Mouse (Mus musculus): ENCODE data around the gene Sorcs3. TPM values are rescaled to one million over a fixed set of nuclear protein-coding genes. Genes with fewer than 3 reads are reported as not detected.

The Sorcs3 gene
- total RNA-seq, 1 experiment from 2014 or later = not detected

DNA sequence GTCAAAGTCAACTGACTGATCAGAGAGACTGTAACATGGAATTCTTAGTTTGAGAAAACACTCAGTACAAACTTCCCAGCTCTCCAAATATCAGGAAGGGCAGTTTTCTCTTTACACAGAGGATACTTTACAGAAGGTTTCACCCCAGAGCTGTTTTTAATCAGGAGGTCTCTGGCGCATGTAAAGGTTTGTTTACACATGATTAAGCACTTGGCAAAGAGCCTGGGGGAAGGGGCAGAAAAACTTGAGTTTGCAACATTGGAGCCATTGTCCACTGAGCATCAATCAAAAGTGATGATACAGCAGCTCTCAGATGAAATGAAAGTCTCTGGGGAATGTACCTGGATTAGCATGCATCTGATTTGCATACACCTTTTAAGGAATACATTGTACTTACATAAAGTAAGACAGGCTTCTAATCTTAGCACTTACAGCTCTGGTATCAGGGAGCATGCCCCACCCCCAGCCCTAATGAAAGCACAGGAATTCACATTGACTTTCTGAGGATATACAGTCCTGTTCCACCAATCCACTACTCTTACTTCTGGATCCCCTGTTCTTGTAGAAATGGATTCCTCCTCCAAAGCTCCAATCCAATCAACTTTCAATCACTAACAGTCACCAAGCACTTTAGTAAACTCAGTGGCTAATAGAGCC, 500.6 kb downstream of the Sorcs3 start:
- no peak for DNase-seq

DNA sequence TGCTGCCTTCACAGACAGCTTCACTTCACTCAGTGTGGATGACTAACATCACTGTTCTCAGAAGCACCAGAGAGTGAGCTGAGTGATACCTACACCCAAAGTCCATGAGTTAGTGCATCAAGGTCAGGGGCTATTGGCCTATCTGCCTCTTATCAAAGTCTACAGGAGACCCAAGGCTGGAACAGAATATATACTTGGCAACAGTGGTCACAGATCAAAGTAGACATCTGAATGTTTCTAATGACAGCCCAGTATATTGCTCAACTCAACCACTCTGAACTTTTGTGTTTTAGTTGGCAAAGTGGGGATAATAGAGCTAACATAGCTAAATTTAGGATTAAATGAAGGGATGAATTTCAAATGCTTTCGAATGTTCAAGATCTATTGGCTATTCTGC, 501.1 kb downstream of the Sorcs3 start:
- no peak for DNase-seq

DNA sequence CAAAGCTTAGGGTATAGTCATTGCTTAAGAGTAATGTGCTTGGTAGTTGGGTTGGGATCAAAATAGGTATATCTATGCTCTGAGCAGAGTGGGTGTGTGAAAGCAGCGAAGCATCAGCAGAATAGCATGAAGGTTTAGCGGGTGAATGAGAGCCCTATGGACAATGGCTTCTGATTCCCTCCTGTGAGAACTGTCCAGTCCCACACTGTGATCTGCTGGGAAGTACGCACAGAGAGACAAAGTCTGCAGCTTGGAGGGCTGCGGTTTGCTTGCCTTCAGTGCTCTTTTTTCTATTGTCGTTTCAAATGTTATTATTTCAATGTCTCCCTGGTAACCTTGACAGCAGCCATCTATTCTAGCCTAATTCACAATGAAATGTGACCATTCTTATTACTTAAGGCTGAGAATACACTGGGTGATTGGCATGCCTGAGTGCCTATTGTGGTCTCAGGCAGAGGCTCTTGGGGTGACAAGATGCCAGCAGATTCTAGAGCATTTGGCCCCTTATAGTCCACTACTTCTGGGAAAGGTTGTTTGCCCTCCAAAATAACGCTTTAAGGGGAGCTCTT, 520.1 kb downstream of the Sorcs3 start:
- DNase-seq = no peak

DNA sequence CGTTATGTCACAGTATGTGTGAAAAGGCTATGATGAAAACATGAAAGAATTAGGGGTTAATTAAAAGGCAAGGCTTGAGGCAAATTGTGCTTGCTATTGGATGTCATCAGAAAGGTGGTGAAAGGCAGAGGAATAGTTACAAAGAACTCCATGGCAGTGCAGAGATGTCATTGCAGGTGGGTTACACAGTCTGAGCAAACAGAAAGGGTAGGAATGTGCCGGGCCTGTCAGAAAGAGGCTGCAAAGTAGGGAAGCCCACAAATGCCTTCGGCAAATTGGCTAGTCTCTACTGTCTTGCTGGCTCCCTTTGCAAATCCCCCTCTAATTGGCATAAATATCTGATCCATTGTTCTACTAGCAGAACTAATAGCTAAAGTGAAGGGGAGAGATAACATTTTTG, 521.2 kb downstream of the Sorcs3 start:
- DNase-seq = no peak

DNA sequence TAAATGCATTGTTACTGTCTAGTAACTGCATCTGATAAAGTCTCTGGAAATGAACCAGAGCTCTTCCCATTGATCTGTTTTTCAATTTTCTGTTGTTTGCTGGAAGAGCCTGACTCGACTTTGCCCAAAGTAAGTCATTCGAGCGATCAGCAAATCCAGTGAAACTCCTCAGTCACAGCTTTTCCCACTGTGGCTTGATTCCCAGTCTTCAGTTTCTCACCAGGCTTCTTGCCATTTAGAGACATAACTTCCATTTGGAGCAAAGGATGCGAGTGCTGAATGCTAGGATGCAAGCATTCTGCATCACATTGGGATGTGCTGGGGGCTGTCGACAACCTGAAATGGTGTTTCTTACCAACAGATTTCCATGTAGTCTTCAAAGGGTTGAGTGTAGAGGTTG, 521.8 kb downstream of the Sorcs3 start:
- no peak for DNase-seq

DNA sequence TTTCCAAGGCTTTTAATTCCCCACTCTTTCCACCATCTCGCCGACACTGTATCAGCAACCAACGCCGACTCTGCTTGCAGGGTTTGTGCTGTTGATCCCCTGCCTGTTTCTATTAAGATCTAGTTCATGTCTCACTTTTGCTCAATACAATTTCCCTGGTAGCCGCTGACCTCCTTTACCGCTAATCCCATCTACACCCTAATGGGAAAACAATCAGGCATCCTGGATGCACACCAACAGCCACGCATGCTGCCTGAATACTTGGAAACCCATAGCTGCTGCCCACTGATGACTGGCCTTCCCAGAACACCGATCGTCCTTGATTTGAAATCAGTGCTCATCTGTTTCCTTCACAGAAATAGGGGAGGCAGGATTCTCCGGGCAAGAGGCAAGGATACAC, 525.9 kb downstream of the Sorcs3 start:
- DNase-seq = no peak

DNA sequence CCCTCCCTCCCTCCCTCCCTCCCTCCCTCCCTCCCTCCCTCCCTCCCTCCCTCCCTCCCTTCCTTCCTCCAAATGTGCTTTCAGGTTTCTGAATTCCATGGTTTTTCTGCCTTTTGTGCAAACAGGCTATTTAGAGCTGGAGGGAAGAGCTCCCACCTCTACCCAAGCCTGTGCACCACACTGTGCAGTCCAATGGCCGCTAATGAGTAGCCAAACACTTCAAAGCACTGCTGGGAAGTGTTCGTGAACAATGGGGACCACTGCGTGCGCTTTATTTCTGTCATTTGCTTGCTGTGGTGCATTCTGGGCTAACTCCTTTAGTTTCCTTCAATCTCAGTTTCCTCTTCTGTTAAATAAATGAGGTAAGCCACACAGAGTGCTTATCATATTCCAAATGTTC, 528.5 kb downstream of the Sorcs3 start:
- DNase-seq = no peak

DNA sequence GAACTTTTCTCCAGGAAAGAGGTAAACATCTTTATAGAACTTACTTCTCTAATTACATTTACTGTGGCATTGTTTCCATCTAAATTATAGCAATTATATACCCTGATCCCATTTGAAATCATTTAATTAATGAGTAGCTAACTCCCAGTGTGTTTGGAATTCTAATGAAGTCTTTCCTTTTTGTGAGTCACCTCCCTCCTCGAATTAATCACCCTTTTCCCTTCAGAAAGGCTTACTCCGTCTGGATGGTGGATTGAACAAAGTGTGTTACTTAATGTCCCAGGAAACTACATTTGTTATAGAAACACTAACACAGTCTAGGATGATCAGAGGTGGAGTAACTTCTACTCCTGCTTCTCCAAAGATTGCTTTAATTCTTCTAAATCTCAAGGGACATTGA, 531.7 kb downstream of the Sorcs3 start:
- no peak for DNase-seq

DNA sequence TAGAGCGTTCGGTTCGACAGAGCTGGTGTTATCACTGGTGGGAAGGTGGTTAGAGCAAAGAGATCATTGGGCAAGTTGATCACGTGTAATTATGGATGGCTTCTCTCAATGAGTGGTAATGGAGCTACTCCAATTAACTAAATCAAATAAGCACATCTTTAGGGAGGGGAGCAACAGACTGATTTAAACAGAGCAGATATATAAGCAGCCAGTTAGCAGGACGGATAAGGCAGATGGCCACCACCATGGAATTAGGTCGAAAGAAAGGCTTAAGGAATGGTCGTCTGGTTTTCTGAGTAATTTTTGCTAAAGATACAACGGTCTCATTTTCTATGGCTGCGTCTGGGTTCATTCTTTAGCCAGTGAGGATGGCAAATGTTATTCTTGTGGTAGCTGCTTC, 549.3 kb downstream of the Sorcs3 start:
- no peak for DNase-seq

DNA sequence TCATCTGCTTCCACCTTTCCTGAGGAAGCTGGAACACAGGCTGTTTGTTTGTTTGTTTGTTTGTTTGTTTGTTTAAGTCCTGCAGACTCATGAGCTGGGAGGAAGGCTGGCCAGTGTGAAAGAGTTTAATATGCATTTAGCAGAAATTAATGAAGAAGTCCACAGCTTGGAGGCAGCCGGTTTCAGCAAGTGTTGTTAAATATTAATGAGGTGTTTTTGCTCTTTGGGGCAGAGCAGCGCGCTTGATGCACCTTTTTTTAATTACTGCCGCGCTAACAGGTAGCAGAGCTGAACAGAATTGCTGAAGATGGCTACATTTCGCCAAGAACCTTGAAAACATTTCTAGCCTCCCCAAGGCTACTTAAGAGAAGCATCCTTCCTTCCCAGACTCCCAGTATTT, 551.0 kb downstream of the Sorcs3 start:
- no peak for DNase-seq

DNA sequence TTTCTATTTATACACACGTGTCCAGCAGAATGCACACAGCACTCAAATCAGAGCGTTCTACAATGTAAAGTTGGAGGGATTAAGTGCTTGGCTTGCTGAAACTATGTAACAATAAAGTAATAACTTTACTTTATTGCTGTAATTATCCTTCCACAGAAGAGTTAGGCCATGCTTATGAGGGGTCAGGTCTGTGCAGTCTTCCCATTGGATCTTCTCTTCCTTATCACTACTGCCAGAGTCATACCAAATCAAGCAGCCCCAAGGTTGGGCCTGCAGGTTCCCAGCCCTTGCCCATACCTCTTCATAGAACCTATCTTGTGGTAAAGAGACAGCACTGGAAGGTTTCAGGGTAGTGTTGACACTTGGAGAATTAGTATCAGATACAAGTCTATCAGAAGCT, 560.7 kb downstream of the Sorcs3 start:
- DNase-seq = no peak

DNA sequence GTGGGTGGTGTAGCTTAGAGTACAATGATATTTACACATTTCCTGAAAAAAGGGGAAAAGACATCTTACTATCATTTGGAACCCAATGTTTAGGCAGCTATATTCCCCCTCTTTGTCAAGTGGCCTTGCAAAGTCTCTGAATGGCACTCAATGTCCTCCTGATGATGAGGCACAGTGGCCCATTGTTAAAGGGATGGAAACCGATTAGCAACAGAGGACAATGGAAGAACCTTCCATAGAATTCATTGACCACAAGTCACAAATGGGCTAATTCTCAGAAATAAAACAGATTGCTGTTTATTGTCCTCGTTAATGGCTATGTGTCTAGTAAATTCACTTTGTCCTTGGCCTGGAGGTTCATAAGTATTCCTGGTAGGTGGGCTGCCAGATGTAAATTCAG, 565.7 kb downstream of the Sorcs3 start:
- DNase-seq = no peak

DNA sequence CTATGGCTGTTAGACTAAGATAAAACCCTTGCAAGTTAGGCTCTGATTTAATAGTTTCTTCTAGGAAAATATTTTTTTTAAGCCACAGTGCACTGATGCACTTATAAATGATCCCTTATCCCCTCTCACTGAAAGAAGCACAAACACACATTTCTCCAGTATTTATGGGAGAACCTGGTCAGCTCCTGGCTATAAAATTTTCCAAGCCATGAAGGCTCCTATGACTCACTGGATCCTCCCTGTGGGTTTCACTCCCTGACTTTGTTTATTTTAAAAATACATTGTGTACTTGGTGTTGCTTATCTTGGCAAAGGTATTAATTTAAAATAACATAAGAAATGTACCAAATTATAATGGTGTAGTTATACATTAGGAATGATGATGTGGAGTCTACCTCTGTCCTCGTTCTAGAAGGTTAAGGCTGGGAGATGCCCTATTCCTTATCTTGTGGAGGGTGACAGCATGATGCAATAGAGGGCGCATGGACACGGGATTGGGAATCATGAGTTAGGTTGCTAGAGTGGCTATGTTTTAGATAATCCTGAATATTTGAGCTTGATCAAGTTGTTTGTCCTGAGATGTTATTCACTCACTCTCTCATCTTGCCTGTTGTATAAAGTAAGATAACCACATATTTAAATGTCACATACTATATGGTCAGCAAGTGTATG, 573.4 kb downstream of the Sorcs3 start:
- no peak for DNase-seq

DNA sequence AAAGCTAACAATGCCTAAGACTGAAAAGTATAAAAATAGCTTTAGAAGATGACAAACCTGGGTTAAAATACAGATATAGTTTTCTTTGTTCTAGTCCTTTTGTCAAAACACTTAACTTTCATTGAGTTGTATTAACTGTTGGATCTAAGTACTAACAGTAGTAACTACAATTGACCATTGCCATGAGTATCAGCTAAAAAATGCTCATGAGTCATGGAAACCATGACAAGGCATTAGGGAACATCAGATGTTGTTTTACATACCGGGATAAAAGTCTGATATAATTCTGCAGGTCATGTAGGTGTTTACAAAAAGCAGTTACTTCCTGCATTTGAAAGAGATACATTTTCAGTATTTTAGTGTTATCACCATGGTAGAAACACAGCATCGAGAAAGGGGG, 575.0 kb downstream of the Sorcs3 start:
- DNase-seq = no peak

DNA sequence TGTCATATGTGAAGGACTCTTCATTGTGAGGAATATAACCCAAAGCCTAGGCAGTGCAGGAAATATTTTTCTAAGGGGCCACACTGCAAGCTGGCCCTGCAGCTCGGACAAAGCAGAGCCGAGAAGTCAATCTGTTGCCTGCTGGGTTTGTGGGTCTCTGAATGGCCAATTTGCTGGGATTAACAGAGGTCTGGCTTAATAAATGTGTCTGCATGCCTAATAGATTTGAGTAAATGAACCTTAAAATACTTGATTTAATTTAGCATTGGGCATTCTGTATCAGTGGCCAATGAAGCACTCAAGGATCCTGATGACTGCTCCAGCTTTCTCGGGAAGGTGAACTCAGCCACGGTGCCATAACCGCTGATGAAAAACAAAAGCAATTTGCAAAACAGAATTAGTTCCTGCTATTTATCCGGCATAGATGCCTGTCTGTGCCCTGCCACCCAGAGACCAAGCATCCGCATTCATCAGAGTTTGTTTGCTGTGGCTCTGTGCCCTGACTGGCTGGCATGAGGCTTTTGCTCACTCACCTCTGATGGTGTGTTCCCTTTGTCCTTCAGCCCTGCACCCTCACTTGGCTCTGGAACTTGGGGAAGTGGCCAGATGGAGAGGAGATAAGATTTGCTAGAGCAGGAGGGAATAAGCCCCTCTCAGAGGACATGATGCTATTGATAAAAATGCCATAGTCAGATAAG, 576.3 kb downstream of the Sorcs3 start:
- DNase-seq = no peak

DNA sequence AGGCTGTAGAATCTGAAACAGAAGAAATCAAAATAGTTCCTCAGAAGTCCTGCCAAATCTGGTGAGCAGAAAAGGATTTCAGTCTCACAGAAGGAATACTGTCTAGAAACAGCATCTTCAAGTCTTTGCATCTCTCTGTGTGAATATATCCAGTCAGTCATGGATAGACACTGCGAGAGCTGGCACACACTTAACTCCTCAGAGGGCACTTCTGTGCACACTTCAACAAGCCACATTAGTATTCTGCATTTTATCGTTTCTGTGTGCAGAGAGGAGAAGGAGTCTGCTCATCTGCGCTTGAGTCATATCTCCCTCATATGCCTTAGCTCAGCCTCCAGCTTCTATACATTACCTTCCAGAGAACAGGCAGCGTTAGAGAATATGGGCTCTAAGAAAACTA, 581.4 kb downstream of the Sorcs3 start:
- DNase-seq = no peak

DNA sequence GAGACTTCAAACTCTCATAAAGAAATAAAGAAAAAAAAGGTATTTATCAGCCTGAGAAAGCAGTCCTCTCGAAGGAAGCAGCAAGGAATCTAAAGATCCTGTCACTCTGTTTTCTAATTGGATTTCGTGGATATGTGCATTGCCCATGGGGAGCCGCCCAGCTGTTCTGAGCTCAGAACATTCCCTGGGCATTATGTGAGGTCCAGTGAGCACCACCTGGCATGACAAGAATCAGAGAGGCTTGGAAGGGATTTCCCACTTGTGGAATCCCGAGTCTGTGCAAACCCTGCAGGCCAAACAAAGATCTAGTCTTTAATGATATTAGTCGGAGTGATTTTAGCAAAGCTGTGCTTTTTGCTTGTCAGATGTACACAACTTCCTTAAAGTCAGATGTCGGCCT, 598.7 kb downstream of the Sorcs3 start:
- DNase-seq = no peak

DNA sequence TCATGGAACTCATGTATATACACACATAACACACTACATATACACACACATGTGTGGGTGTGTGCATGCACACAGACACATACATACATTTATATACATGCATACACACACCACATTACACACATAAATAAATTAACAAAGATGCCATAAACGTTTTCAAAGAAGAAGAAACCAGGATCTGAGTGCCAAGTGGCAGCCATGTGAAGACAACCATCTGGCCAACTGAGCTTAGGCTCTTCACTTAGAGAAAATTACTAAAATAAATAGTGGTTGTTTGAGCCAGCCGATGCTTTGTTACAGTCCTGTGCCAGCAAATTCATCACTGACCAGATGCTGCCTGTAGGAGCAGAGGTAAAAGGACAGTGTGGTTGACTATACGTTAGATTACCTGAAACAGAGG, 605.7 kb downstream of the Sorcs3 start:
- DNase-seq = no peak

DNA sequence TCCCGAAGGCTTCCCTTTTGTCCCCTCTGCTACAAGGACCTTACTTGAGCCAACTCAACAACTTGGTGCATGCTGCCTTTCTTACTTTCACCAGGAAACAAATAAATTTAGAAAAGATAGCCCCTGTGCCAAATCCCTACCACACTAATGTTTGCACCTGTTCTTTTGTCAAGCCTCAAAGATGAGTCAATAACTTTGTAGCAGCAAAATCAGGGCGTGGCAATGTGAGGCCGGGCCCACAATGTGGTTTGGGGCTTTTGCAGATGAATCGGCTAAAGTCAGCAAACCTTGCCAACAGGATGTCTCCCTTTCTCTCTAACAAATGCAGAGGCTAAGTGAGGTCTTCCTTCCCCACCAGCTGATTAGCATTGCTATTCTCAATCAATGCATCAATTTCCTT, 608.0 kb downstream of the Sorcs3 start:
- no peak for DNase-seq

DNA sequence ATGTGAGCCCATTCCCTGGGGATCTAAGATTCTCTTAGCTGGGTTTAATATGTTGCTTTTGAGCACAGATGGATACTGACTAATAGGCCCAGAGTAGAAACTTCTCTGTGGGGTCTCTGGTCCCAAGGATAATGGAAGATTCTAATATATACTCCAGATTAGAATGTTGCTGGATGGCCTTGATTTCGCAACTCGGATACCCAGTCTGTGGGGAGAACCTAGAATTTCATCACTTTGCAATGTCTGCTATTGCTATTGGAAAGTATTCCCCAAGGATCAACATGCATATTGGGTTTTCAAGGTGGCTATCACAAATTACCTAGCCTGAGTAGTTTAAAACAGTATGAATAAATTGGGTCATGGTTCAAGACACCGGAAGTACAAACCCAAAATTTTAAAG, 609.2 kb downstream of the Sorcs3 start:
- DNase-seq = no peak

DNA sequence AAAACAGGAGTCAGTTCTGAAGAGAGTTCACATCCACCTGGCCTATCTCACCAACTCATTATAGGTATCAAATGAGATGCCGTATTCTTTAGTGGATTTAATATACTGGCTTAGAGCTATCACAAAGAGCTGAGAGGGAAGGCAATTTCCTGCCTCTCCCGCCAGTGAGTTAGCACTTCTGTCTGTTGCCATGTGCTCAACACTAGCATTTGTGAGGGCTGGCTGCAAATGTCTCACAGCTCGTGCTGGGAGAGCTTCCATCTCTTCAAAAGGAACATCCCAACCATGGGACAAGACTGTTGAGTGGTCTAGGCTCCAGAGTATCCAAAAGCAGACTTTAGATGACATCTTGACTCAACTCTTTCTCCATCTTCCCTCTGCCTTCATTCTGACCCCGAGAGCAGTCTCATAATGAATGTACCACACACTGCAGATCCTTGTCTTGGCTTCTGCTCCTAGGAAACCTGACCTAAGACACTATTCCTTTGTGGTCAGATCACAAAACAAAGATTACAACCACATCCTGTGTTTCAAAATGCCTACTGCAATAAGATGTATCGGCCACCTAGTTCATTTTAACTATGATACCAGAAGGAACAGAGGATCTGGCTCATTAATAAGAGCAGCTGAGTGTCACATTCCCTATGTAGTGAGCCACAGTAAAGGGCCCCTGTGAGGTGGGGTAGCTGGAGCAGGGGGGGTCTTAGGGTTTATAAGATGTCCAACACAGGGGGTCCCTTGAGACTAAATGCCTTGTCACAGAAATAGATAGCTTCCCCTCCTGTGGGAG, 614.9 kb downstream of the Sorcs3 start:
- no peak for DNase-seq

DNA sequence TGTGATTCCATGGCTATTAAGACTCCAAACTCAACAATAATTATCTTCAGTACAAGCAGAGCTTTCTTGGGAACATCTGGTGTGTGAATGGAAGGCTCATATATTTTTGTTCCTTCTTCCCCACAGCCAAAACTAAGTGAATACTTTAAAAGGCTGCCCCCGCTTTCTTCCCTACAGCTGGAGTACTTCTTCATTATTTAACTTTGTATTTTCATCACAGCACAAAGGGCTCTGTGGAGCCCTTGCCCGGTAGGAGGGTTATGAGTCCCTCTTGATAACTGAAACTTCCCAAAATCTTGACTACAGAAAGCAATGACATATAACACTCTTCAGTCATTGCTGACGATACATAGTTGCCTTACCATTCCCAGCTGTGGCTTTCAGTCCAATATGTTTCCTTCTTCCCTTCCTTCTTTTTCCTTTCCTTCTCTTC, 615.5 kb downstream of the Sorcs3 start:
- DNase-seq = no peak

DNA sequence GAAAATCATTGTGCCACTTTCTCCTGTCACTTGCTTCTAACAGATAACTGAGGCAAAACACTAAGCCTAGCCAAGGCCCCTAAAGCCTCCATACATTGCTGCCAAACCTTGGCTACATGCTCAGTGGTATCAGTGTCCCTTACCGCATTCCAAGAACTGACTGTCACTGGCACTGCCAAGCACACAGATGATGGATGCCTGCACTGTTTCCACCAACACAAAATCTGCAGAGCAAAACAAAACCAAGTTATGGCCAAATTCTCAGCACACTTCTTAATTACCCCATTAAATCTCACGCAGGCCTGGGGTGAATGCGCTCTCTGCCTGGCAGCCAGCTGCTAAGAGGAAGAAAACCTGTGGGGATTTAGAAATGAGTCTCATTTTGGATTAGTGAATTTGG, 628.5 kb downstream of the Sorcs3 start:
- no peak for DNase-seq
